Mouse (Mus musculus) limb, embryonic 10.5 days (tissue): ENCODE results near the gene Far1. TPM values are rescaled to one million over a fixed set of nuclear protein-coding genes. Genes with fewer than 3 reads are reported as not detected.

Source experiments
- polyA plus RNA-seq: library from polyadenylated mRNA; unstranded; fragments of >200 nt; fragmentation: Nextera tagmentation; extraction: Ambion mirVana; gene quantifications from 2 replicates; pipeline ENCODE4 v1.2.1, GENCODE M21; 2016

The Far1 gene
- polyA plus RNA-seq, 1 experiment from 2014 or later = 73.2 TPM

Other genes starting within 250 kb of the Far1 start
- 17.0 and 21.8 TPM in 2 replicates for gene Btbd10, start 144.4 kb upstream of the Far1 start, polyA plus RNA-seq
- gene Pth, start 125.3 kb upstream of the Far1 start, polyA plus RNA-seq = not detected in 2 replicates